Mouse (Mus musculus) intestine, embryonic 16.5 days (tissue): ENCODE results near the gene Ppih. TPM values are rescaled to one million over a fixed set of nuclear protein-coding genes. Genes with fewer than 3 reads are reported as not detected.

Experiments used
- ATAC-seq: fragments of 200-750 bp; cut with Nextera tagmentation; 2 replicates; pipeline ENCODE4 v1.8.0; 2017; ENCODE audit warnings: moderate TSS enrichment, moderate library complexity
- H3K27ac ChIP-seq: fragments of 300-500 bp; sonication (generic); 2 replicates; pipeline ENCODE4 v1.5.1; 2014; ENCODE audit warnings: mild to moderate bottlenecking, low read length
- H3K27me3 ChIP-seq: fragments of 300-500 bp; sonication (generic); replicated peaks from 2 replicates; pipeline ENCODE4 v1.6.1; 2014; ENCODE audit warnings: low read length, control low read depth, mixed read lengths; ENCODE audit not compliant: control insufficient read depth, insufficient read depth
- H3K36me3 ChIP-seq: fragments of 300-500 bp; sonication (generic); 2 replicates; pipeline ENCODE4 v1.6.1; 2014; ENCODE audit warnings: low read length, control low read depth; ENCODE audit not compliant: control insufficient read depth, insufficient read depth
- H3K4me1 ChIP-seq: fragments of 300-500 bp; sonication (generic); 2 replicates; pipeline ENCODE4 v1.6.1; 2014; ENCODE audit warnings: low read length, control low read depth, mixed read lengths; ENCODE audit not compliant: control insufficient read depth, insufficient read depth
- H3K4me2 ChIP-seq: fragments of 300-500 bp; sonication (generic); 2 replicates; pipeline ENCODE4 v1.6.1; 2014; ENCODE audit warnings: low read depth, low read length, control low read depth
- H3K4me3 ChIP-seq: fragments of 300-500 bp; sonication (generic); 2 replicates; pipeline ENCODE4 v1.5.1; 2014; ENCODE audit warnings: mild to moderate bottlenecking, low read length
- H3K9ac ChIP-seq: fragments of 300-500 bp; sonication (generic); 2 replicates; pipeline ENCODE4 v1.6.1; 2014; ENCODE audit warnings: low read depth, low read length
- H3K9me3 ChIP-seq: fragments of 300-500 bp; sonication (generic); 2 replicates; pipeline ENCODE4 v1.6.1; 2016; ENCODE audit warnings: low read length, control low read depth; ENCODE audit not compliant: control insufficient read depth
- WGBS: fragments of 180-500 bp; shearing (Covaris S2); extraction: QIAGEN DNeasy Blood & Tissue Kit; methylation state at CpG from one replicate; pipeline ENCODE4 v1.1.7; 2014; 5-methylcytosine and 5-hydroxymethylcytosine counted together
- polyA plus RNA-seq: library from polyadenylated mRNA; unstranded; fragments of >200 nt; fragmentation: Nextera tagmentation; extraction: Ambion mirVana; gene quantifications from 2 replicates; pipeline ENCODE4 v1.2.1, GENCODE M21; 2015

Ppih gene
- polyA plus RNA-seq, 1 experiment from 2014 or later = 73.9 TPM

- Histone ChIP-seq H3K4me3 (no peak overlapping the region), H3K4me1 (no peaks in the 10 kb centered on the region), H3K27me3 (no peaks in the 10 kb centered on the region), H3K27ac (no peak overlapping the region), H3K9me3 (no peaks in the 10 kb centered on the region), H3K36me3 (no peaks in the 10 kb centered on the region), H3K9ac (no peak overlapping the region), H3K4me2 (no peak overlapping the region)
- WGBS = 85% methylated on average over 6 of the region's 6 CpGs
- no peak for ATAC-seq
These were observed 13.1 kb upstream of the Ppih start for GRCm38 (mm10) chr4:119333487-119333886.

- peaks cover 10% of the 10 kb centered on the region; the same call in 1 of the 2 replicates for H3K4me1 ChIP-seq
- WGBS = 36% methylated on average over 10 of the region's 10 CpGs
- ATAC-seq = peak; percentile 57
- H3K4me3 ChIP-seq = peak overlapping the region; percentile 65
- peak overlapping the region; percentile 70 for H3K9ac ChIP-seq
- H3K4me2 ChIP-seq = peak overlapping the region; percentile 75
- H3K27me3 ChIP-seq = no peaks in the 10 kb centered on the region
- no peaks in the 10 kb centered on the region for H3K9me3 ChIP-seq
- peaks cover 4% of the 10 kb centered on the region for H3K36me3 ChIP-seq
- H3K27ac ChIP-seq = peak overlapping the region; percentile 71; the same call in 1 of the 2 replicates
These were observed 677 bp upstream of the Ppih start for GRCm38 (mm10) chr4:119320896-119321550.

- Histone ChIP-seq H3K27ac (no peak overlapping the region), H3K27me3 (no peaks in the 10 kb centered on the region), H3K9me3 (no peaks in the 10 kb centered on the region), H3K9ac (no peak overlapping the region), H3K36me3 (peaks cover 9% of the 10 kb centered on the region), H3K4me1 (no peaks in the 10 kb centered on the region), H3K4me3 (no peak overlapping the region), H3K4me2 (no peak overlapping the region)
- no peak for ATAC-seq
- 100% methylated on average over 1 of the region's 1 CpGs for WGBS
These were observed 6.6 kb downstream of the Ppih start for GRCm38 (mm10) chr4:119313756-119314155.

GRCm38 (mm10) chr4:119305418-119305817 lies 14.9 kb downstream of the Ppih start:
- no peak overlapping the region for H3K4me2 ChIP-seq
- no peak for ATAC-seq
- H3K27ac ChIP-seq = no peak overlapping the region
- no peak overlapping the region for H3K9ac ChIP-seq
- H3K36me3 ChIP-seq = peaks cover 8% of the 10 kb centered on the region; the same call in 1 of the 2 replicates
- no peaks in the 10 kb centered on the region for H3K9me3 ChIP-seq
- H3K4me1 ChIP-seq = no peaks in the 10 kb centered on the region
- 69% methylated on average over 5 of the region's 5 CpGs for WGBS
- no peak overlapping the region for H3K4me3 ChIP-seq
- H3K27me3 ChIP-seq = no peaks in the 10 kb centered on the region

- peaks cover 8% of the 10 kb centered on the region; the same call in 1 of the 2 replicates for H3K36me3 ChIP-seq
- no peaks in the 10 kb centered on the region for H3K27me3 ChIP-seq
- WGBS = 87% methylated on average over 8 of the region's 8 CpGs
- no peak for ATAC-seq
- no peaks in the 10 kb centered on the region for H3K4me1 ChIP-seq
- H3K9ac ChIP-seq = no peak overlapping the region
- no peaks in the 10 kb centered on the region for H3K9me3 ChIP-seq
- H3K4me2 ChIP-seq = no peak overlapping the region
- no peak overlapping the region for H3K27ac ChIP-seq
- no peak overlapping the region for H3K4me3 ChIP-seq
These were observed 17.1 kb downstream of the Ppih start for GRCm38 (mm10) chr4:119303291-119303690.

- Histone ChIP-seq H3K9ac (no peak overlapping the region), H3K9me3 (no peaks in the 10 kb centered on the region), H3K4me3 (no peak overlapping the region), H3K27me3 (no peaks in the 10 kb centered on the region), H3K36me3 (no peaks in the 10 kb centered on the region), H3K4me2 (no peak overlapping the region), H3K4me1 (no peaks in the 10 kb centered on the region), H3K27ac (peak overlapping the region; percentile 10; the same call in 1 of the 2 replicates)
- WGBS = 64% methylated on average over 3 of the region's 3 CpGs
- ATAC-seq = peak; percentile 59
These were observed 18.6 kb downstream of the Ppih start for GRCm38 (mm10) chr4:119301777-119302176.

- Histone ChIP-seq H3K27ac (peak overlapping the region; percentile 39), H3K9ac (no peak overlapping the region), H3K9me3 (no peaks in the 10 kb centered on the region), H3K4me2 (no peak overlapping the region), H3K27me3 (no peaks in the 10 kb centered on the region), H3K36me3 (no peaks in the 10 kb centered on the region), H3K4me3 (no peak overlapping the region), H3K4me1 (no peaks in the 10 kb centered on the region)
- WGBS = 87% methylated on average over 3 of the region's 3 CpGs
- ATAC-seq = peak; percentile 22; the same call in 1 of the 2 replicates
These were observed 19.6 kb downstream of the Ppih start for GRCm38 (mm10) chr4:119300761-119301160.

GRCm38 (mm10) chr4:119297361-119297760 lies 23.0 kb downstream of the Ppih start:
- no peak overlapping the region for H3K9ac ChIP-seq
- peaks cover 6% of the 10 kb centered on the region for H3K4me1 ChIP-seq
- H3K27ac ChIP-seq = no peak overlapping the region
- no peak for ATAC-seq
- 68% methylated on average over 2 of the region's 2 CpGs for WGBS
- no peaks in the 10 kb centered on the region for H3K9me3 ChIP-seq
- H3K4me2 ChIP-seq = no peak overlapping the region
- no peaks in the 10 kb centered on the region for H3K36me3 ChIP-seq
- H3K27me3 ChIP-seq = no peaks in the 10 kb centered on the region
- H3K4me3 ChIP-seq = no peak overlapping the region

GRCm38 (mm10) chr4:119295134-119295453 lies 25.3 kb downstream of the Ppih start:
- H3K27ac ChIP-seq = peak overlapping the region; percentile 97
- ATAC-seq = no peak
- H3K4me1 ChIP-seq = peaks cover 11% of the 10 kb centered on the region
- H3K9ac ChIP-seq = peak overlapping the region; percentile 92
- H3K9me3 ChIP-seq = no peaks in the 10 kb centered on the region
- H3K4me2 ChIP-seq = peak overlapping the region; percentile 63
- no peaks in the 10 kb centered on the region for H3K36me3 ChIP-seq
- 6% methylated on average over 6 of the region's 6 CpGs for WGBS
- peak overlapping the region; percentile 77 for H3K4me3 ChIP-seq
- no peaks in the 10 kb centered on the region for H3K27me3 ChIP-seq
